Mouse (Mus musculus) G1E (cell line): ENCODE results near the gene Cox16. TPM values are rescaled to one million over a fixed set of nuclear protein-coding genes. Genes with fewer than 3 reads are reported as not detected.

Experiments
- ATAC-seq: 2 replicates; pipeline ENCODE4 v1.8.0; 2016; ENCODE audit warnings: mild to moderate bottlenecking; ENCODE audit not compliant: insufficient number of reproducible peaks, poor library complexity, low FRiP score, severe bottlenecking; ENCODE audit errors: extremely low read depth
- DNase-seq: peaks from one replicate; pipeline ENCODE4 v3.0.0; 2012; ENCODE audit warnings: low spot score
- H3K27me3 ChIP-seq: 2 replicates; pipeline ENCODE4 v1.6.1; 2012; ENCODE audit warnings: mild to moderate bottlenecking, low read length, inconsistent platforms; ENCODE audit not compliant: insufficient read depth
- H3K36me3 ChIP-seq: replicated peaks from 2 replicates; pipeline ENCODE3; 2012; ENCODE audit warnings: mild to moderate bottlenecking, inconsistent platforms
- H3K4me1 ChIP-seq: 2 replicates; pipeline ENCODE4 v1.6.1; 2012; ENCODE audit warnings: low read depth, low read length, inconsistent platforms, mixed read lengths; ENCODE audit not compliant: insufficient read depth
- H3K4me3 ChIP-seq: 2 replicates; pipeline ENCODE4 v1.5.1; 2012; ENCODE audit warnings: low read depth, mild to moderate bottlenecking, inconsistent platforms, low read length, moderate library complexity, mixed read lengths
- H3K9me3 ChIP-seq: replicated peaks from 2 replicates; pipeline ENCODE4 v1.6.1; 2012; ENCODE audit warnings: inconsistent platforms
- CTCF ChIP-seq: IDR thresholded peaks from 2 replicates; pipeline ENCODE4 v1.5.1; 2012; ENCODE audit warnings: low read depth, low read length, inconsistent platforms, mixed read lengths
- GATA1 ChIP-seq: IDR thresholded peaks from 2 replicates; pipeline ENCODE4 v1.6.1; 2012; ENCODE audit warnings: borderline replicate concordance, low read length, inconsistent platforms, mixed read lengths
- GATA2 ChIP-seq: IDR thresholded peaks from 2 replicates; pipeline ENCODE4 v1.6.1; 2012; ENCODE audit warnings: low read depth, low read length, inconsistent platforms, borderline replicate concordance
- POLR2AphosphoS5 ChIP-seq: IDR thresholded peaks from 2 replicates; pipeline ENCODE4 v1.6.1; 2012; ENCODE audit warnings: low read depth, low read length, inconsistent platforms; ENCODE audit not compliant: insufficient replicate concordance
- TAL1 ChIP-seq: conservative IDR thresholded peaks from 2 replicates; pipeline ENCODE4 v1.6.1; 2012; ENCODE audit warnings: low read depth, low read length, inconsistent platforms, mixed read lengths
- polyA plus RNA-seq: library from polyadenylated mRNA; stranded (reverse); fragments of >175 nt; gene quantifications from 2 replicates; pipeline ENCODE4 v1.2.3, GENCODE M21; 2012
- total RNA-seq, 2 experiments: library from RNA; stranded (forward) in 1 of 2; stranded (reverse) in 1 of 2; fragments of 200-1000 nt in 1 of 2; fragments of >200 nt in 1 of 2; fragmentation: Nextera tagmentation in 1 of 2; gene quantifications; 2 replicates each; pipeline ENCODE4 v1.2.3; 2014 to 2017

The Cox16 gene
- total and polyA plus RNA-seq, 3 experiments = 64.2 to 166 (median 144) TPM

DNA sequence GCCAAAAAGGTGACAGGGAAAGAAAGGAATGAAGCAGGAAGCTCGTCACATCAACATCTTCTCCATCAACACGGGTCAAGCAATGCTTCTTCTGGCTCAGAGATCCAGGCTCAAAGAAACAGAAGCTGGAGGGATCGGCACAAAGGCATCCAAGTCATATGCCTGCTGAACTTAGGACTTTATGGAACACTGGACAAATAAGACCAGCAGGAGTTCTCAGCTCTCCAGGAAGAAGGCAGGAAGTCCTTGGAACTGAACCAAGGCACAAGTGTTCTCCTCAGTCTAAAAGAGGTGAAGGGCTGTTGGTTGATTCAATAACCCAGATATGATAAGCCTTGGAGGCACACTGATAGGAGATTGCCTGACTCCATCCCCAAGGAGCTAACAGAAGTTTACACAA is 159.9 kb downstream of the Cox16 start:
- Histone ChIP-seq H3K4me1 (no peaks in the 10 kb centered on the region), H3K27me3 (peaks cover 10% of the 10 kb centered on the region), H3K4me3 (no peak overlapping the region), H3K9me3 (no peaks in the 10 kb centered on the region), H3K36me3 (no peaks in the 10 kb centered on the region)
- TF ChIP-seq GATA1 = no peak
- no peak for DNase-seq
- ATAC-seq = no peak

DNA sequence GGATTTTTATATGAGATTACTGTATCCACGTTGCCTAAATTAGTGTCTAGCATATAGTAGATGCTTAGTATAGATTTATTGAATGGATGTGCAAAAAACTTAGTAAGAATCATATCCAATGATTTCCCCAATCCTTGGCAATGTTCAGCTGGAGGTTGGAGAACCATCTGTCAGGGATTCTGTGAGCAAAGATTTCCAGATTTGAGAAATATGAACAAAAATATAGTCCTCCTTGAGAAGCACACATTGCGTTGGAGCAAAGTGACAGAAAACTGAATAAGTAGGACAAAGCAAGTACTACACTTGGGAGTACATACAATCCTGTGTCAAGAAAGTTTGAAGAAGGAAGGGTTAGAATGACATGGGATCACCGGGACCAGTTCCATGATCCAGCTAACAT is 160.8 kb downstream of the Cox16 start:
- Histone ChIP-seq H3K36me3 (no peaks in the 10 kb centered on the region), H3K4me3 (no peak overlapping the region), H3K9me3 (no peaks in the 10 kb centered on the region), H3K4me1 (no peaks in the 10 kb centered on the region), H3K27me3 (peaks cover 15% of the 10 kb centered on the region)
- ATAC-seq (no peak), DNase-seq (no peak)
- TF ChIP-seq TAL1 = no peak
- TF ChIP-seq GATA1 = no peak
- no peak for TF ChIP-seq GATA2
- no peak for TF ChIP-seq POLR2AphosphoS5
- TF ChIP-seq CTCF = no peak

DNA sequence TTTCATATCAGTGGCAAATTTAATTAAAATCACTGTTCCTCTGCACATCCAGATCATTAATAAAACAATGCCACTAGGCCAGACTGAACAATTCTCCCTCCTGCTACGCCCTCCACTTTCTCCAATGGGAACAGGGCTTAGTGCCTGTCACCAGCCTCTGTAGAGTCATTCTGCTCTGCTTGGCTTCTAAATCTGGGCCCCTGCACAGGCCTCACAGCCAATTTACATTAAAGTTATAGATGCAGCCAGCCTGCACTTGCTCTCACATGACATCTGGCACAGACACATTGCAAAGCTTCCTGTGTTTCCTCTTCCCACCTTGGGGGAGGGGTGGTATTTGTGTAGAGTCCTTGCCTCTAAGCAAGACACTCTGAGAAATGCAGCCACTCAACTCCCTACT is 163.9 kb downstream of the Cox16 start:
- no peaks in the 10 kb centered on the region for H3K9me3 ChIP-seq
- H3K27me3 ChIP-seq = peaks cover 15% of the 10 kb centered on the region
- no peak for DNase-seq
- no peaks in the 10 kb centered on the region for H3K4me1 ChIP-seq
- no peaks in the 10 kb centered on the region for H3K36me3 ChIP-seq
- TF ChIP-seq GATA2 (no peak), TAL1 (no peak), GATA1 (no peak), CTCF (no peak), POLR2AphosphoS5 (no peak)
- no peak for ATAC-seq
- no peak overlapping the region for H3K4me3 ChIP-seq

- H3K36me3 ChIP-seq = no peaks in the 10 kb centered on the region
Observed at GRCm38 (mm10) chr12:81317811-81318210, 167.1 kb downstream of the Cox16 start.

DNA sequence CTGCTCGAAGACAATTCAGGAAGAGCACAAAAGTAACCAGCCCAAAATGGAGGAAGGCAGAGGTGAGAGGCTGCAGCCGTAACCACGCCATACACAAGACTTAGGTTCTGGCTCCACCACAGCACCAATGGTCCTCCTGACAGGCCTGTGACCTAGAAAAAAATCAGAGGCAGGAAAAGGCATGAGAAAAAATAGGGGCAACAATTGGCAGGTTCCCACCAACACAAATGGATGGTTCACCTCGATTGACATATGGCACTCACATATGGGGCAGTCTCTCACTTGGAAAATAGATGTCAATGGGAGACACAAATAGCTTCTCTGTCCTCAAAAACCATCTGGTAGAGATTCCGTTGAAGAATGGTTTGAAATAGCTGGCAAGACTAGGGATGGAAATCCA is 169.0 kb downstream of the Cox16 start:
- H3K27me3 ChIP-seq = peaks cover 12% of the 10 kb centered on the region
- TF ChIP-seq GATA2 (no peak), GATA1 (no peak), CTCF (no peak), POLR2AphosphoS5 (no peak)
- no peaks in the 10 kb centered on the region for H3K9me3 ChIP-seq
- no peak overlapping the region for H3K4me3 ChIP-seq
- no peak for DNase-seq
- ATAC-seq = no peak
- H3K4me1 ChIP-seq = no peaks in the 10 kb centered on the region
- H3K36me3 ChIP-seq = no peaks in the 10 kb centered on the region

More at GRCm38 (mm10) chr12:81317811-81318210, 167.1 kb downstream of the Cox16 start:
- Histone ChIP-seq H3K4me1 (no peaks in the 10 kb centered on the region), H3K9me3 (no peaks in the 10 kb centered on the region), H3K4me3 (no peak overlapping the region), H3K27me3 (peaks cover 15% of the 10 kb centered on the region)
- DNase-seq (no peak), ATAC-seq (no peak)
- no peak for TF ChIP-seq GATA2

Other genes starting within 250 kb of the Cox16 start
- gene Slc8a3, start 151.9 kb downstream of the Cox16 start, total RNA-seq (2014; fragmentation: Nextera tagmentation) = not detected in 2 replicates
- 0.12 and 0.16 TPM in 2 replicates for gene Slc8a3, start 151.9 kb downstream of the Cox16 start, total RNA-seq (2017)
- not detected in 2 replicates for gene Slc8a3, start 151.9 kb downstream of the Cox16 start, polyA plus RNA-seq
- 0.68 and 2.2 TPM in 2 replicates for gene Gm4787, start 105.7 kb downstream of the Cox16 start, total RNA-seq (2014; fragmentation: Nextera tagmentation)
- gene Gm4787, start 105.7 kb downstream of the Cox16 start, total RNA-seq (2017) = 0.70 and 0.82 TPM in 2 replicates
- gene Gm4787, start 105.7 kb downstream of the Cox16 start, polyA plus RNA-seq = not detected in 2 replicates
- 2.6 and 3.0 TPM in 2 replicates for gene Adam4, start 63.2 kb downstream of the Cox16 start, total RNA-seq (2014; fragmentation: Nextera tagmentation)
- gene Adam4, start 63.2 kb downstream of the Cox16 start, total RNA-seq (2017) = 0.99 and 1.5 TPM in 2 replicates
- not detected in 2 replicates for gene Adam4, start 63.2 kb downstream of the Cox16 start, polyA plus RNA-seq
- gene Gm20498, start 47.8 kb upstream of the Cox16 start, total RNA-seq (2014; fragmentation: Nextera tagmentation) = 30.3 and 44.0 TPM in 2 replicates
- gene Gm20498, start 47.8 kb upstream of the Cox16 start, total RNA-seq (2017) = 99.1 and 116 TPM in 2 replicates
- 64.7 and 98.4 TPM in 2 replicates for gene Gm20498, start 47.8 kb upstream of the Cox16 start, polyA plus RNA-seq
- 80.0 and 81.6 TPM in 2 replicates for gene Synj2bp, start 47.8 kb upstream of the Cox16 start, total RNA-seq (2014; fragmentation: Nextera tagmentation)
- gene Synj2bp, start 47.8 kb upstream of the Cox16 start, total RNA-seq (2017) = 103 and 123 TPM in 2 replicates
- 3.5 and 5.3 TPM in 2 replicates for gene Synj2bp, start 47.8 kb upstream of the Cox16 start, polyA plus RNA-seq
- gene Adam21, start 83.3 kb upstream of the Cox16 start, total RNA-seq (2014; fragmentation: Nextera tagmentation) = not detected in 2 replicates
- gene Adam21, start 83.3 kb upstream of the Cox16 start, total RNA-seq (2017) = 0.22 and 0.23 TPM in 2 replicates
- gene Adam21, start 83.3 kb upstream of the Cox16 start, polyA plus RNA-seq = not detected in 2 replicates
- gene Med6, start 109.9 kb upstream of the Cox16 start, total RNA-seq (2014; fragmentation: Nextera tagmentation) = 45.0 and 46.7 TPM in 2 replicates
- gene Med6, start 109.9 kb upstream of the Cox16 start, total RNA-seq (2017) = 167 and 180 TPM in 2 replicates
- 2.8 and 4.2 TPM in 2 replicates for gene Med6, start 109.9 kb upstream of the Cox16 start, polyA plus RNA-seq
- gene Ttc9, start 146.1 kb upstream of the Cox16 start, total RNA-seq (2014; fragmentation: Nextera tagmentation) = not detected in 2 replicates
- gene Ttc9, start 146.1 kb upstream of the Cox16 start, total RNA-seq (2017) = 0.12 and 0.27 TPM in 2 replicates
- not detected in 2 replicates for gene Ttc9, start 146.1 kb upstream of the Cox16 start, polyA plus RNA-seq